Mouse (Mus musculus) brain, embryonic 14.5 days (tissue): ENCODE data around the gene Myo5c. TPM values are rescaled to one million over a fixed set of nuclear protein-coding genes. Genes with fewer than 3 reads are reported as not detected.

Experiments
- DNase-seq: peaks from one replicate; pipeline ENCODE4 v3.0.0-alpha.2; 2011; ENCODE audit warnings: low read depth
- CTCF ChIP-seq: fragments of 200-500 bp; IDR thresholded peaks from 2 replicates; pipeline ENCODE4 v1.5.1; 2012; ENCODE audit warnings: inconsistent platforms, mild to moderate bottlenecking, moderate library complexity, borderline replicate concordance; ENCODE audit not compliant: insufficient read depth, insufficient read length; ENCODE audit errors: extremely low read depth
- POLR2A ChIP-seq: fragments of 200-500 bp; IDR thresholded peaks from 2 replicates; pipeline ENCODE4 v1.6.1; 2012; ENCODE audit warnings: mild to moderate bottlenecking, inconsistent platforms, borderline replicate concordance; ENCODE audit not compliant: poor library complexity, insufficient read depth, insufficient read length, severe bottlenecking; ENCODE audit errors: extremely low read depth
- polyA plus RNA-seq: library from polyadenylated mRNA; depleted of rRNA; stranded (reverse); fragments of >200 nt; gene quantifications from 2 replicates; pipeline ENCODE4 v1.2.3, GENCODE M21; 2012

The Myo5c gene
- polyA plus RNA-seq, 1 experiment: 0.64 TPM

DNA sequence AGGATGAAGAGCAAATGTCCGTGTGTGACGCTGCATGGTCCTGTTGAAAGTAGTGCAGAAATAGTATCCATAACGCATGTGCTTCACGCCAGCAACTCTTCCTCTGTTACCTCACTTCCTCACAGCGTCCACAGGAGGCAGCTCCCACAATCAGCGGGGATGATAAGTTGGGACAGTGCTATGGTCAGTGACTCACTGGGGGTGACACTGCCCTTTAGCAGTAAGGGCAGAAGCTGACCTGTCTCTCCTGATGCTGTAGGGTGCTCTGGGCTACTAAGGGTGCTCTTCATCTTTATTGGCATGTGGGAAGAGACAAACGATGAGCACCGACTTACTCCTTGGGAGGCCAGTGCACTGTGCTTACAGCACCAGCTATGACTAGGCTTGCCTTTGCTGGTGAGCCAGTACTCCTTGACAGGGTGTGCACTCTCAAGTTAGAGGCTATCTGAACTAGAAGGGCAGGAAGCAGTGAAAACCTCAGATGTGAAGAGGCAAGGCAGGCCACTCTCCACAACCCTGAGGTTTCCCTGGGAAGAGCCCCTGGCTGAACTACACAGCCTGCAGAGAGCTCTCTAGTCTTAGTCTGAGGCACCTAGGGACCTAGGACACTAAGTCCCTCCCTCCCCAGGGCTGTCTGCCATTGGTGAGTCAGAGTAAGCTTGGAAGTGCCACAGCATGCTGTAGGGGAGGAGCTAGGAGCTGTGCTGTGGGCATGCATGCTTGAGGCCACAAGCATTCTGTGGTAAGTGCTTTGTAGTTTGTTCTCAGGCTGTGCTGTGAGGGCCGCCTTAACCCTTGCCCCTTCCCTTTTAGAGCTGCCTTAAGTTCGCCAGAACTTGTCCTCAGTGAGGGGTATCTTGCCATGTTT is 10.2 kb upstream of the Myo5c start:
- no peak for DNase-seq
- TF ChIP-seq CTCF (no peak), POLR2A (no peak)

DNA sequence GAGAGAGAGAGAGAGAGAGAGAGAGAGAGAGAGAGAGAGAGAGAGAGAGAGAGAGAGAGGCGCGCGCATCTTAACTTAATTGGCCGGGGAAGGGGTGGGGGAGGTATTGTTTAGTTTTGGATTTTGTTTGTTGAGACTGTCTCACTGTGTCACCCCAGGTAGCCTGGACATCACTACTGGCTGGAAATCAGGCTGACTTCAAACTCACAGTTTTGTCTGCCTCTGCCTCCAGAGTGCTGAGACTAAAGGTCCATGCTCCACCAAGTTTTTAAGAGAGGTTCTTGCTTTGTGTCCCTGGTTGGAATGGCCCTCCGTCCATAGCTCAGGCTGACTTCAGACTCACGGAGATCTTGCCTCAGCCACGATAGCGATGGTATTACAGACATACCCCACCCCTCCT is 1.0 kb downstream of the Myo5c start:
- no peak for DNase-seq
- TF ChIP-seq POLR2A (no peak), CTCF (no peak)

DNA sequence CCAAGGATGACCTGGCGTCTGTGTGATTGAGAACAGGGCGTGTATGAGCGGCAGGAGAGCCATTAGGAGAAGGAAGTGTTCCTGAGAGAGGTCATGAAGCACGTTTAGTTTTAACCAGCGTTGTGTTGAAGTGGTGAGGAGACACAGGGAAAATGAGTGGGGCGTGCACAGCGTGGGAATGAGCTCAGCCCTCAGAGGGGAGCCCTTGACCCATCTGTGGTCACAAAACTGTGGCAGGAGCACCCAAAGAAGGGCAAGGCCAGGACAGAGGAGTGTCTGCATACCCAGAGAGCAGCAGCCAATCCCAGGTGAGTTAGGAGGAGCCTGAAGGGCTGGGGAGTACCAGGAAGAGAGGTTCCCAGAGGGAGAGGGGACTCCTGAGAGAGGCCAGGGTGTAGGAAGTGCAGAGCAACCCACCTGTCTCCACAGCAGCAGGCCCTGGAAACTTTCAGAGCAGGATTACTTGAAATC is 2.5 kb downstream of the Myo5c start:
- no peak for TF ChIP-seq CTCF
- no peak for TF ChIP-seq POLR2A
- no peak for DNase-seq

DNA sequence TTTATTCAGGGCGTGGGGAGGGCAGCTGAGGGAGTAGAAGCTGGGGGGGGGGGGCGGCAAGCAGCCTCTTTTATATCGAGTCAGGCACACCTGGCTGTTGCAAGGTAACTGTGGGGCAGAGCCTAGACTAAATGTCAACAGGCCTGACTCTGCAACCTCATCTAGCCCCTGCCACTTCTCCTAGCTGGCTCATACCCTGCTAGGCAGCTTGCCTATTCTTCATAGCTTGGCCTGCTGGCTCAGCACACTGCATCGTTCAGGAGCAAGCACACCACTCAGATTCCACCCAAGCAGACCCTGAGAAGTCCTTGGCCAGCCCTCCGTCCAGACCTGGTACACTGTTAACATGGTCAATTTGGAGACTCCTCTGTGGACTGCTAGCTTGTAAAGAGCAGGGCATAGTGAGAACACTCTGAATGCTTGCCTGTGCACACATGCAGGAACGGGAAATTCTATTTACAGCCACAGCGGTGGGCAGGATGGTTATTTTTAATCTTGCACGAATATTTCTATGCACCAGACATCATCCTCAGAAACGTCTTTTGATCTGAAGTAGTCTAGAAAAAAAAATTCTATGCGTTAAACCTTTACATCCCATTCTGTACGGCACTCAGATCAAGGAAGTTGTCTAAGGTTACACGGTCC is 3.3 kb downstream of the Myo5c start:
- TF ChIP-seq CTCF (no peak), POLR2A (no peak)
- no peak for DNase-seq

DNA sequence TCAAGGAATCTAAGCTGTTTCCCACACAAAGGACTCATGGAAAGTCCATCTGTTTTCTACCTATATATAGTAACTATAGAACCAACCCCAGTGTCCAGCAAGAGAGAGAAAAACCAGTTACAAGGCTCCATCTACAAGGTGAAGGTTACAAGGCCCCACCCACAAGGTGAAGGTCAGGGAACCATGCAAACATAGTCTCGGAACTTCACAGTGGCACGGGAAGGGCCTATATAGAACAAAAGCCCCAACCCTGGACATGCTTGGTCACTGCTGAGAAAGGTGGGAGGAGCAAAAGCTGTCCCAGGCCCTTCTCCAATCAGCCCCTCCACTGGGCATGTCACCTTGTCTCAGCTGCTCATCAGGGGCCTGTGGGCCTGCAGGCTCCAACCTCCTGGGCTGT is 3.9 kb downstream of the Myo5c start:
- DNase-seq: no peak
- TF ChIP-seq POLR2A (no peak), CTCF (no peak)

DNA sequence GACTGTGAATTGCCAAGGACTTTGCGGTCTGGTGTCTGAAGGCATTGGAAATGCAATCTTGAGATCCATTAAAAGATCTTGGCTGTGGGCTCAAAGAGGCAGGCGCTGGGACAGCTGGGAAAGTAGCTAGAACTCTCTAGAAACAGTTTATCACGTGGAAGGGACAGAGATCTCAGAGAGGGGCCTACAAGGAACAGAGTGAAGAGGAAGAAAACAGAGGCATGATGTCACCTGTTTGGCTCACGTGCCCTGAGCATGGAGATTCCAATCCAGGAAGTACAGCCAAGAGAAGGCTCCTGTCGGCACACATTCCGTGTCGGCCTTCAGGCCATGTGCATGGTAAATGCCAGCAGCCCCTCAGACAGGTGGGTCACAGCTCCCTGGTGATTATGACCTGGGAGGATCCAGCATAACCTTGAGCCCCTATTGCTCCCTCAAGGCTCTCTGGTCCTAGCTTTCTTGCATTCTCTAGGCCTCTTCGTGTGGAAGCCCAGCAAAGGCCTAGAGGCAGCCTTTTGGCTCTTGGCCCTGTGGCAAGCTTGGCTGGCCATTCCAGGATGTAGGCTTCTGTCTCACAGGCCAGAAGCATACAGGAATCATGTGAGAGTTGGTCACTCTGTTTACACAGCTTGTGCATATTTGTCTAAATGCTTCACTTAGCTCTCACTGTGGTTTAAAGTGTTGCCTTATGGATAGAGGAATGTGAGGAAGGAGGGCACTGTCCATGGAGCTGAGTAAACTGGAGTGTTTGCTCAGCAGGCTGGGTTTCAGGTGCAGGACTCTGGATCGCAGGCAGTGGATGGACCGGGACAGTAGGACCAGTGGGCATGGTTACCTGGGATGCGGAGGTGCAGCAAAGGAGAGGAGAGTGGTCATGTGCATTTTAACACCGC is 4.8 kb downstream of the Myo5c start:
- no peak for DNase-seq
- no peak for TF ChIP-seq POLR2A
- TF ChIP-seq CTCF: no peak

DNA sequence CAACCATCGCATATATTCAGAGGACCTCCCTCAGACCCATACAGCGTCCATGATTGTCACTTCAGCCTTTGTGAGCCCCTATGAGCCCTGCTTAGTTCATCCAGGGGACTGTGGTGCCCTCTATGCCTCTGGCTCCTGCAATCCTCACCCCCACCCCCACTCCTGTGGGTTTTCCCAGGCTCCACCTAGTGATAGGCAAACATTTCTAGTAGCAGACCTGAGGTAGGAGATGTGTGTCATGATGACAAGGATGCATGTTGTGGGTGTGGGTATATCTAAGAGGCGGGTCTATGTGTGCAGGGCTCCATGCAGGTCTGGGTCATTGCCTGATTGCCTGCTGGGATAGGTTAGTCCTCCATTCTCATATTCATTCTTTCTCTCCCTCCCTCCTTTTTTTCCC is 6.4 kb downstream of the Myo5c start:
- TF ChIP-seq POLR2A: no peak
- no peak for TF ChIP-seq CTCF
- DNase-seq: no peak

DNA sequence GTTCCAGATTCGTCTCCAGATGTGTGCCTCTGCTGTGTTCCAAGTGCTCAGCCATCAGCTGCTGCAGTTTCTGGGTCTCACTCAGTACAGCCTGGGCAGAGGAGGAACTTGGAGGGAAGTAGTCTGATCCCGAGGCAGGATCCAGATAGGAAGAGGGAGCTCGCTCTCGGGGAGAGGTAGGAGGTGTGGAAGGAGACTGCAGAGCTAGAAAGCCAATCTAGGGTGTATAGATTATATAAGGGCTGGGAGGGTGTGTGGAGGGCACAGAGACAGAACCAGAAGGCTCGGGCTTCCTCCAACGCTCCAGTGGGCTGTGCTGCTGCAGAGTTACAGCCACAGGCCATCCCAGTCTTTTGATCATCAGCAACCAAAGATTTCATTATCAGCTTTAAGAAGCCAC is 11.2 kb downstream of the Myo5c start:
- TF ChIP-seq CTCF: no peak
- no peak for TF ChIP-seq POLR2A
- no peak for DNase-seq

DNA sequence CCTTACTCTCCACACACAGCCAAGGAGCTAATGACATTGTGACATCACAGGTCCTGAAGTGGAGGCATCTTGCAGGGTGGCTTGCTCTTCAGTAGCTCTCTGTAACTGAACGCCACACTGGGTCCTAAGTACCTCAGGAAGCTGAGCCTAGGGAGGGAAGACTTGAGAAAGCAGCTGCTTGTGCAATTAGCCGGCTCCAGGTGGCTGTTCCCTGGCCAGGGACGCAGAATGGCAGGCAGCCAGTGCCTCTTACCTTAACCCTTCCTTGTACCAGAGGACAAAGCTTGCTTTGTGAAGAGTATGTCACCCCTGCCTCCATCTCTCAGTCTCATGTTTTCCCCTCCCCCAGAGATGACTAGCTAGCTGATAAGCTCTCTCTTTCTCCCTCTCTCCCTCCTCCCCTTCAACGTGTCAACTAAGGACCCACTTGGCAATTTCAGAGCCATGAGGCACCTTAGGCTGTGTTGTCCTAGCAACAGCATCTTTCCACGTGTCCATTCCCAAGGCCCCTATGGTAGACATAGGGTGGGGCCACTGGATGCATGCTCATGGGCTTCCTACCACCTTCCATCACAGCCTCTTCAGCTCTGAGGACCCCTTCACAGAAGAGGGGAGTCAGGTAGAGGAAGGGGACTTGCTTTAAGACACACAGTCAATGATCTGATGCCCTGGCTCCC is 12.0 kb downstream of the Myo5c start:
- DNase-seq: peak; percentile 69
- no peak for TF ChIP-seq POLR2A
- TF ChIP-seq CTCF: no peak

DNA sequence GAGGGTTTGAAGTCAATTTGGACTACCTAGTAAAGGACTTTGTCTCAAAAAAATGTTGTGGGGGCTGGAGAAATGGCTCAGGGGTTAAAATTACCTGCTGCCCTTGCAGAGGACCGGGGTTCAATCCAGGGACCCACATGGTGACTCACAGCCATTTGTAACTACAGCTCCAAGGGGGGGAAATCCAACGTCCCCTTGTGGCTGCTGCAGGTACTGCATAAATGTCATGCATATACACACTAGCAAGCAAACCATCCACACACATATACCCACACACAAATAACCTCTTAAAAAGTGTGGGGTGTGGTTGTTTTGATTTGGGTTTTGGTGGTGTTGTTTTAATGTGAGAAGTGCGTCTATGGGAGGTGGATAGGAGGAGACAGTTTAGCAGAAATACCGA is 12.7 kb downstream of the Myo5c start:
- DNase-seq: no peak
- TF ChIP-seq CTCF (peak; percentile 44; the same call in 1 of the 2 replicates), POLR2A (no peak)
